Mouse (Mus musculus) stomach, embryonic 15.5 days (tissue): Measurements from ENCODE around the gene Fth1. TPM values are rescaled to one million over a fixed set of nuclear protein-coding genes. Genes with fewer than 3 reads are reported as not detected.
"Not testable (repeated sequence)": the region's sequence is repeated elsewhere in the genome, so short reads cannot be mapped to it uniquely, and the experiment has no call there.

Experiments
- ATAC-seq: fragments of 200-750 bp; cut with Nextera tagmentation; 2 replicates; pipeline ENCODE4 v1.8.0; 2017; ENCODE audit warnings: low read depth, moderate number of reproducible peaks, moderate TSS enrichment; ENCODE audit not compliant: insufficient read depth, low FRiP score
- H3K27ac ChIP-seq: fragments of 300-500 bp; sonication (generic); 2 replicates; pipeline ENCODE4 v1.5.1; 2015; ENCODE audit warnings: mild to moderate bottlenecking, inconsistent platforms
- H3K27me3 ChIP-seq: fragments of 300-500 bp; sonication (generic); replicated peaks from 2 replicates; pipeline ENCODE4 v1.6.1; 2015; ENCODE audit warnings: inconsistent platforms
- H3K36me3 ChIP-seq: fragments of 300-500 bp; sonication (generic); 2 replicates; pipeline ENCODE4 v1.6.1; 2015; ENCODE audit warnings: inconsistent platforms
- H3K4me1 ChIP-seq: fragments of 300-500 bp; sonication (generic); 2 replicates; pipeline ENCODE4 v1.6.1; 2015; ENCODE audit warnings: inconsistent platforms
- H3K4me2 ChIP-seq: fragments of 300-500 bp; sonication (generic); 2 replicates; pipeline ENCODE4 v1.6.1; 2015; ENCODE audit warnings: mild to moderate bottlenecking, inconsistent platforms
- H3K4me3 ChIP-seq: fragments of 300-500 bp; sonication (generic); replicated peaks from 2 replicates; pipeline ENCODE4 v1.5.1; 2015; ENCODE audit warnings: inconsistent platforms
- H3K9ac ChIP-seq: fragments of 300-500 bp; sonication (generic); 2 replicates; pipeline ENCODE4 v1.6.1; 2015; ENCODE audit warnings: inconsistent platforms
- H3K9me3 ChIP-seq: fragments of 300-500 bp; sonication (generic); 2 replicates; pipeline ENCODE4 v1.6.1; 2016; ENCODE audit warnings: inconsistent platforms
- WGBS: fragments of 180-500 bp; shearing (Covaris S2); methylation state at CpG from one replicate; pipeline ENCODE4 v1.1.7; 2015; 5-methylcytosine and 5-hydroxymethylcytosine counted together
- polyA plus RNA-seq: library from polyadenylated mRNA; unstranded; fragments of >200 nt; fragmentation: Nextera tagmentation; extraction: Ambion mirVana; gene quantifications from 2 replicates; pipeline ENCODE4 v1.2.1, GENCODE M21; 2015

Gene Fth1
- 1,700 and 1,987 TPM in 2 replicates for polyA plus RNA-seq

GRCm38 (mm10) chr19:9980258-9980657 is at the start of gene Fth1:
Gene Fth1, plus strand, starts transcription at chr19:9980598.
- Histone ChIP-seq H3K27ac (no peak within 1 kb of the TSS), H3K9ac (no peak within 1 kb of the TSS), H3K36me3 (peaks cover 14% of the 10 kb centered on the region), H3K27me3 (no peaks in the 10 kb centered on the region), H3K4me2 (no peak within 1 kb of the TSS), H3K4me3 (no peak within 1 kb of the TSS), H3K4me1 (peaks cover 23% of the 10 kb centered on the region; the same call in 1 of the 2 replicates), H3K9me3 (no peaks in the 10 kb centered on the region)
- 85% methylated on average over 4 of the region's 4 CpGs for WGBS
- no peak for ATAC-seq

GRCm38 (mm10) chr19:9931167-9931607 is 49.2 kb upstream of the Fth1 start:
- not testable (repeated sequence) for H3K9me3 ChIP-seq, H3K4me3 ChIP-seq, H3K27me3 ChIP-seq, H3K9ac ChIP-seq, H3K4me2 ChIP-seq, H3K4me1 ChIP-seq, H3K27ac ChIP-seq, H3K36me3 ChIP-seq
- 73% methylated on average over 2 of the region's 2 CpGs for WGBS
- ATAC-seq, result 0 out of 2 replicates have a peak, but pooled peaks have one; percentile 35

- H3K27me3 ChIP-seq, result no peaks in the 10 kb centered on the region
- 63% methylated on average over 2 of the region's 2 CpGs for WGBS
- H3K9ac ChIP-seq, result no peak overlapping the region
- H3K4me1 ChIP-seq, result 0 out of 2 replicates have a peak, but pooled peaks cover 3% of the 10 kb centered on the region
- ATAC-seq, result no peak
- H3K27ac ChIP-seq, result no peak overlapping the region
- H3K36me3 ChIP-seq, result no peaks in the 10 kb centered on the region
- H3K4me3 ChIP-seq, result no peak overlapping the region
- H3K4me2 ChIP-seq, result no peak overlapping the region
- no peaks in the 10 kb centered on the region for H3K9me3 ChIP-seq
These were observed 46.5 kb upstream of the Fth1 start for GRCm38 (mm10) chr19:9933908-9934307.

- H3K4me1 ChIP-seq, result 0 out of 2 replicates have a peak, but pooled peaks cover 3% of the 10 kb centered on the region
- ATAC-seq, result no peak
- 62% methylated on average over 5 of the region's 5 CpGs for WGBS
- no peak overlapping the region for H3K9ac ChIP-seq
- no peaks in the 10 kb centered on the region for H3K36me3 ChIP-seq
- no peak overlapping the region for H3K4me2 ChIP-seq
- H3K4me3 ChIP-seq, result no peak overlapping the region
- H3K27me3 ChIP-seq, result no peaks in the 10 kb centered on the region
- H3K27ac ChIP-seq, result no peak overlapping the region
- no peaks in the 10 kb centered on the region for H3K9me3 ChIP-seq
These were observed 43.8 kb upstream of the Fth1 start for GRCm38 (mm10) chr19:9936579-9936978.

GRCm38 (mm10) chr19:9937428-9937827 is 43.0 kb upstream of the Fth1 start:
- Histone ChIP-seq H3K27ac (no peak overlapping the region), H3K4me2 (no peak overlapping the region), H3K36me3 (no peaks in the 10 kb centered on the region), H3K4me1 (peaks cover 9% of the 10 kb centered on the region; the same call in 1 of the 2 replicates), H3K27me3 (no peaks in the 10 kb centered on the region), H3K9ac (no peak overlapping the region), H3K9me3 (no peaks in the 10 kb centered on the region), H3K4me3 (no peak overlapping the region)
- ATAC-seq, result no peak
- 68% methylated on average over 5 of the region's 5 CpGs for WGBS

GRCm38 (mm10) chr19:9938156-9938823 is 42.1 kb upstream of the Fth1 start:
- Histone ChIP-seq H3K4me2 (no peak overlapping the region), H3K4me1 (peaks cover 10% of the 10 kb centered on the region; the same call in 1 of the 2 replicates), H3K27ac (no peak overlapping the region), H3K27me3 (no peaks in the 10 kb centered on the region), H3K36me3 (no peaks in the 10 kb centered on the region), H3K9me3 (no peaks in the 10 kb centered on the region), H3K4me3 (no peak overlapping the region), H3K9ac (no peak overlapping the region)
- whole genome bisulfite sequencing, result 63% methylated on average over 6 of the region's 6 CpGs
- ATAC-seq, result no peak

GRCm38 (mm10) chr19:9938824-9939303 is 41.5 kb upstream of the Fth1 start:
- no peaks in the 10 kb centered on the region for H3K36me3 ChIP-seq
- H3K4me1 ChIP-seq, result peaks cover 10% of the 10 kb centered on the region; the same call in 1 of the 2 replicates
- WGBS, result 55% methylated on average over 13 of the region's 13 CpGs
- ATAC-seq, result no peak; the same call in 1 of the 2 replicates
- no peak overlapping the region for H3K27ac ChIP-seq
- H3K9ac ChIP-seq, result no peak overlapping the region
- no peaks in the 10 kb centered on the region for H3K27me3 ChIP-seq
- H3K9me3 ChIP-seq, result no peaks in the 10 kb centered on the region
- no peak overlapping the region for H3K4me3 ChIP-seq
- H3K4me2 ChIP-seq, result no peak overlapping the region

- no peaks in the 10 kb centered on the region for H3K9me3 ChIP-seq
- H3K36me3 ChIP-seq, result no peaks in the 10 kb centered on the region
- H3K4me3 ChIP-seq, result no peak overlapping the region
- H3K4me2 ChIP-seq, result no peak overlapping the region
- WGBS, result 67% methylated on average over 7 of the region's 7 CpGs
- no peaks in the 10 kb centered on the region for H3K27me3 ChIP-seq
- H3K27ac ChIP-seq, result no peak overlapping the region
- no peak for ATAC-seq
- peaks cover 10% of the 10 kb centered on the region; the same call in 1 of the 2 replicates for H3K4me1 ChIP-seq
- H3K9ac ChIP-seq, result no peak overlapping the region
These were observed 40.6 kb upstream of the Fth1 start for GRCm38 (mm10) chr19:9939841-9940240.

GRCm38 (mm10) chr19:9940903-9941302 is 39.5 kb upstream of the Fth1 start:
- Histone ChIP-seq H3K36me3 (no peaks in the 10 kb centered on the region), H3K4me1 (peaks cover 10% of the 10 kb centered on the region; the same call in 1 of the 2 replicates), H3K4me3 (no peak overlapping the region), H3K27me3 (no peaks in the 10 kb centered on the region), H3K27ac (no peak overlapping the region), H3K9ac (no peak overlapping the region), H3K9me3 (no peaks in the 10 kb centered on the region), H3K4me2 (no peak overlapping the region)
- no peak for ATAC-seq
- 51% methylated on average over 4 of the region's 4 CpGs for WGBS

GRCm38 (mm10) chr19:9941809-9942208 is 38.6 kb upstream of the Fth1 start:
- peaks cover 10% of the 10 kb centered on the region; the same call in 1 of the 2 replicates for H3K4me1 ChIP-seq
- H3K9ac ChIP-seq, result no peak overlapping the region
- H3K4me2 ChIP-seq, result no peak overlapping the region
- H3K36me3 ChIP-seq, result no peaks in the 10 kb centered on the region
- H3K27me3 ChIP-seq, result no peaks in the 10 kb centered on the region
- no peak overlapping the region for H3K4me3 ChIP-seq
- H3K27ac ChIP-seq, result no peak overlapping the region; the same call in 1 of the 2 replicates
- H3K9me3 ChIP-seq, result no peaks in the 10 kb centered on the region
- ATAC-seq, result no peak
- WGBS, result 44% methylated on average over 1 of the region's 1 CpGs

GRCm38 (mm10) chr19:9942539-9943533 is 37.6 kb upstream of the Fth1 start:
- Histone ChIP-seq H3K4me2 (no peak overlapping the region), H3K9ac (no peak overlapping the region), H3K36me3 (no peaks in the 10 kb centered on the region), H3K27me3 (no peaks in the 10 kb centered on the region), H3K27ac (peak overlapping the region; percentile 33; the same call in 1 of the 2 replicates), H3K4me3 (no peak overlapping the region), H3K9me3 (no peaks in the 10 kb centered on the region), H3K4me1 (peaks cover 8% of the 10 kb centered on the region; the same call in 1 of the 2 replicates)
- ATAC-seq, result peak; percentile 69; the same call in 1 of the 2 replicates
- WGBS, result 51% methylated on average over 10 of the region's 10 CpGs
